Comparison of ENCODE assay signal across 8 mouse cellular contexts in the genomic region with DNA sequence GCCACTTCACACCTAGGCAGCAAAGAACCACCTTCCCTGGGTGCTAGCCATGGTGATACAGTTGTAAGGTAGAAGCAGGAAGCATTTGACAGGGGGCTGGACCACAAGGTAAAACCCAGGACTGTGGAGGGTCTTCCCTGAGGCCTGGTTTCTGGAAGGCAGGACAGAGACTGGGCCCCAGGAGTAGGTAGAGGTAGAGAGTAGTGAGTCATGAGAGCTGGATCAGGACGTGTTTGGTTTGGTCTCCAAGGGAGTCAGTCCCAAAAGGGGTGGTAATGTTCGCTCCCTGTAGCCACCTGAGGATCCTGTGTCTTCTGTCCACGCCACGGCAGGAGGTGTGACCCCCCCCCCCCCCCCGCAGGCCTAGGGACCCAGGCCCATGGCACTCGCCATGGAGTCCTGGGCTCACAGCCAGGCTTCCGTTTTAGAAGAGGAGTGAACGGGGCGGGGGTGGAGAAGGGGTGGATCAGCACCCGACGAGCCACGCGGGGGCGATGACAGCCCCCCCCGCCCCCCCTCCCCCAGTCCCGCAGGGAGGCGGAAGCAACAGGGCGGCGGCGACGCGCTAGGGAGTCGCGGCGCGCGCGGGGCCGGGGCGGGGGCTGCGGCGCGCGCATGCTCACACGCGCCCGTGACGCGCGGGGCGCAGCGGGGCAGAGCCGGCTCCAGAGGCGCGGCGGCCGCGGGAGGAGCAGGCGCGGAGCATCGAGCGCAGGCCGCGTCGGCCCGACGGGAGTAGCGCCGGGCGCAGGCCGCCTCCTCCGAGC. TPM values are rescaled to one million over a fixed set of nuclear protein-coding genes. Genes with fewer than 3 reads are reported as not detected.
DNase-seq lines count a peak whose midpoint lies in the region; ATAC-seq and TF ChIP-seq lines count a peak whose summit lies in the region.

TSS of gene Atp11a (plus strand) at position 624 of the 767 bp plus-strand sequence.

- no peaks in the 10 kb centered on the region for H3K9me3 ChIP-seq in hindbrain, embryonic 11.5 days (ENCODE audit: control insufficient read depth, low read length)
- no peaks in the 10 kb centered on the region for H3K9me3 ChIP-seq in lung, postnatal 0 days (ENCODE audit: low read length)

- H3K9ac ChIP-seq in hindbrain, embryonic 11.5 days (ENCODE audit: low read depth, low read length), result peak within 1 kb of the TSS; percentile 85
- peak within 1 kb of the TSS; percentile 92 for H3K9ac ChIP-seq in lung, postnatal 0 days (replicated peaks; ENCODE audit: low read depth)

- POLR2A ChIA-PET in Patski (lab: Charles Lee), result no interaction called here

- 1% methylated on average over 58 of the region's 62 CpGs for WGBS in cerebellum, adult 2 months
- WGBS in hindbrain, embryonic 11.5 days, result 2% methylated on average over 39 of the region's 62 CpGs
- 2% methylated on average over 18 of the region's 62 CpGs for WGBS in lung, postnatal 0 days

- TF ChIP-seq CTCF in Patski (IDR thresholded peaks at IDR 0.05), result no peak
- TF ChIP-seq CTCF in cerebellum, adult 2 months (IDR thresholded peaks at IDR 0.05; ENCODE audit: borderline replicate concordance, insufficient read depth, low read depth, low read length), result no peak
- TF ChIP-seq CTCF in lung, postnatal 0 days (IDR thresholded peaks at IDR 0.05), result no peak

- TF ChIP-seq EP300 in lung, postnatal 0 days (IDR thresholded peaks at IDR 0.05), result no peak

- TF ChIP-seq POLR2A in cerebellum, adult 2 months (IDR thresholded peaks at IDR 0.05; ENCODE audit: borderline replicate concordance, insufficient read depth, low read length), result peak; percentile 62

- no peak for DNase-seq in Patski (ENCODE audit: low read depth, low spot score)
- DNase-seq in cerebellum, adult 2 months, result peak; percentile 76
- peak; percentile 38 to 74 for DNase-seq in frontal cortex, postnatal 10 days (ENCODE audit: low spot score in 2 of 2)
- DNase-seq in hindbrain, embryonic 11.5 days (ENCODE audit: low spot score), result peak; percentile 82
- DNase-seq in layer of hippocampus, postnatal 14 days (ENCODE audit: low spot score in 2 of 2), result peak; percentile 53 to 63
- DNase-seq in lung, postnatal 0 days (ENCODE audit: low spot score), result peak; percentile 85
- peak; percentile 78 for DNase-seq in ovary, postnatal 36 days (ENCODE audit: low spot score)
- peak; percentile 64 for DNase-seq in urinary bladder, postnatal 25 days (ENCODE audit: low spot score)

- H3K4me1 ChIP-seq in cerebellum, adult 2 months (ENCODE audit: control insufficient read depth, insufficient read depth, low read length), result peaks cover 7% of the 10 kb centered on the region; the same call in 1 of the 2 replicates
- H3K4me1 ChIP-seq in hindbrain, embryonic 11.5 days (replicated peaks; ENCODE audit: control insufficient read depth, insufficient read depth, low read length), result 0 out of 2 replicates have a peak, but pooled peaks cover 4% of the 10 kb centered on the region
- peaks cover 15% of the 10 kb centered on the region; the same call in 1 of the 2 replicates for H3K4me1 ChIP-seq in lung, postnatal 0 days (ENCODE audit: insufficient read depth, low read depth, low read length)

- H3K4me3 ChIP-seq in cerebellum, adult 2 months (replicated peaks; ENCODE audit: insufficient read depth, low read depth, low read length), result peak within 1 kb of the TSS; percentile 94
- peak within 1 kb of the TSS; percentile 78 for H3K4me3 ChIP-seq in hindbrain, embryonic 11.5 days (ENCODE audit: low read depth, low read length)
- peak within 1 kb of the TSS; percentile 96 for H3K4me3 ChIP-seq in lung, postnatal 0 days (ENCODE audit: low read depth, low read length)

- ATAC-seq in Patski, result peak; percentile 28
- ATAC-seq in hindbrain, embryonic 11.5 days (ENCODE audit: low FRiP score), result peak; percentile 91
- ATAC-seq in lung, postnatal 0 days, result peak; percentile 89

- in situ Hi-C loops in Patski (cut with MboI; ENCODE audit: low pct_unique_long_range_greater_than_20kb), result no loop called here

- no peaks in the 10 kb centered on the region for H3K27me3 ChIP-seq in Patski
- no peaks in the 10 kb centered on the region for H3K27me3 ChIP-seq in cerebellum, adult 2 months (ENCODE audit: control insufficient read depth, insufficient read depth, low read length)
- H3K27me3 ChIP-seq in hindbrain, embryonic 11.5 days (ENCODE audit: control insufficient read depth, insufficient read depth, low read length), result no peaks in the 10 kb centered on the region
- no peaks in the 10 kb centered on the region for H3K27me3 ChIP-seq in lung, postnatal 0 days (replicated peaks; ENCODE audit: insufficient read depth, low read length)

- peak within 1 kb of the TSS; percentile 94 for H3K4me2 ChIP-seq in hindbrain, embryonic 11.5 days (replicated peaks; ENCODE audit: low read depth, low read length)
- peak within 1 kb of the TSS; percentile 80 for H3K4me2 ChIP-seq in lung, postnatal 0 days (replicated peaks; ENCODE audit: low read depth, low read length)

- CTCF ChIA-PET in Patski (lab: Charles Lee), result interaction anchor here (1.4 kb wide), 2 partner anchors 25 to 37 kb away, joined by 3 read pairs; no protein-coding TSS in a partner anchor

- H3K27ac ChIP-seq in cerebellum, adult 2 months (ENCODE audit: insufficient read depth, low read length), result peak within 1 kb of the TSS; percentile 53
- peak within 1 kb of the TSS; percentile 36; the same call in 1 of the 2 replicates for H3K27ac ChIP-seq in hindbrain, embryonic 11.5 days (ENCODE audit: low read depth, low read length)
- peak within 1 kb of the TSS; percentile 94 for H3K27ac ChIP-seq in lung, postnatal 0 days (ENCODE audit: low read length)

- no peaks in the 10 kb centered on the region for H3K36me3 ChIP-seq in hindbrain, embryonic 11.5 days (ENCODE audit: control insufficient read depth, insufficient read depth, low read length)
- no peaks in the 10 kb centered on the region for H3K36me3 ChIP-seq in lung, postnatal 0 days (ENCODE audit: insufficient read depth, low read length)

RNA-seq across cellular contexts. Expression of gene Atp11a, which starts in this region (rescaled TPM):
- polyA plus RNA-seq in Patski (2021), result 139 TPM
- 63.6 and 71.6 TPM in 2 replicates for polyA plus RNA-seq in cerebellum, adult 2 months (2012; rRNA removed)
- 9.2 and 12.0 TPM in 2 replicates for polyA plus RNA-seq in hindbrain, embryonic 11.5 days (2014; fragmentation: Nextera tagmentation; extraction: Ambion mirVana)
- 10 to 100 TPM; 58.0 to 62.5 TPM for total RNA-seq in layer of hippocampus, postnatal 14 days (2021)
- polyA plus RNA-seq in lung, postnatal 0 days (2015; fragmentation: Nextera tagmentation; extraction: Ambion mirVana), result 45.4 and 50.6 TPM in 2 replicates

Comparison
In these comparisons a context has a peak if more than half of its experiments do, and no peak if none do; other contexts are left out.
1. ATAC-seq: peak in every context shown above with its lines; median percentile 91 in hindbrain, embryonic 11.5 days; 89 in lung, postnatal 0 days; 28 in Patski.
2. H3K27ac ChIP-seq: peak in every context shown above with its lines; median percentile 94 in lung, postnatal 0 days; 53 in cerebellum, adult 2 months; 36 in hindbrain, embryonic 11.5 days.